Mouse (Mus musculus): Measurements from ENCODE around the gene Itga2b.

DNA sequence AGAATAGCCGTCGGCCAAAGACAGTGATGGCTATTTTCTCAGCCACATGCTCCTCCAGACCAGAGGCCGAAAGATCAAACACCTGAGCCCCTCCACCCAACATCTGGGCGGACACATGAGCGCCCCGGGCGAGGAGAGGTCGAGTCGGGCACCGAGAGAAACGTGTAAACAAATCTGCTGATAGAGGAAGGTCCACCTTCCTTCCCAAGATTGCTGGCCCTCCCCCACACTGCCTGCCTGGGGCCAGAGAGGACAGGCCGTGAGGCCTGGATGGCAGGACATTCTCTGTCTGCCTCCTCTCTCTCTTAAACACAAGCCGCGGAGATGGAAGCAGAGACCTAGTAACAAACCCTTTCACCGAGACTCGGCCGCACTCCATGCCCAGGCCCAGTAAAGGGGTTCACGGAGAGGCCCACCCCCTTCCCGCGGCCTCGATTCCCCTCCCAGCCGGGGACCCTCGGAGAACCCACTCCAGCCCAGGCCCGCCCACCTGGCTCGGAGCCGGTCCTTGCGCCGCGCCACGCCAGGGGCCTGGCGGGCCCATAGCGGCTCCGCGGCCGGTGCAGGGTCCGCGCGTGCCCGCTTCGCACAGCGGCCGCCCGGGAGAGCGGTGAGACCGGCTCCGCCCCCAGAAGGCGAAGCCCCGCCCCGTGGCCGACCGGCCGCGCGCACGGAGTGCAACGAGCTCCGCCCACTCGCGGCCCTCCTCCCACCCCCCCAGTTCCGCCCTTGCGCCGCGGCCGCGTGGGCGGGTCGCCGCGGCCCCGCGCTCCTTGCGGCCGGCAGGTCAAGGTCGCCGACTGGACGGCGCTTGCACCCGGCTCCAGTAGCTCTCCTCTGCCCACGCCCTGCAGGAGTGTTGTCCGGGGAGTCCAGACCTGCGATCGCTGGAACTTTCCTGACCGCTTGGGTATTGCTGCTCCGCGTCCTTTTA, 62.8 kb downstream of the Itga2b start:
- no peak for TF ChIP-seq EP300 (IDR thresholded peaks at IDR 0.05; ENCODE audit: low read depth)
- peak; percentile 19; the same call in 1 of the 2 replicates for TF ChIP-seq CTCF (IDR thresholded peaks at IDR 0.05; ENCODE audit: low read depth)
